ENCODE assay signal across 8 mouse cellular contexts in genomic region chr13:46735808-46736478, GRCm38 (mm10). TPM values are rescaled to one million over a fixed set of nuclear protein-coding genes. Genes with fewer than 3 reads are reported as not detected.
DNase-seq lines count a peak whose midpoint lies in the region; ATAC-seq and TF ChIP-seq lines count a peak whose summit lies in the region.

No protein-coding gene starts in this region.

- H3K4me1 ChIP-seq in hindbrain, embryonic 15.5 days (replicated peaks): peaks cover 14% of the 10 kb centered on the region
- H3K4me1 ChIP-seq in limb, embryonic 13.5 days: 0 out of 2 replicates have a peak, but pooled peaks cover 5% of the 10 kb centered on the region
- peaks cover 15% of the 10 kb centered on the region for H3K4me1 ChIP-seq in midbrain, embryonic 12.5 days
- peaks cover 5% of the 10 kb centered on the region; the same call in 1 of the 2 replicates for H3K4me1 ChIP-seq in spleen, adult 2 months (ENCODE audit: control insufficient read depth, insufficient read depth, insufficient read length)

- TF ChIP-seq POLR2A in spleen, adult 2 months (IDR thresholded peaks at IDR 0.05; ENCODE audit: low read depth, low read length): peak; percentile 39

- no peak for ATAC-seq in hindbrain, embryonic 15.5 days (ENCODE audit: low FRiP score, low read depth)
- peak; percentile 64 for ATAC-seq in limb, embryonic 13.5 days (ENCODE audit: low FRiP score, low read depth)
- ATAC-seq in midbrain, embryonic 12.5 days (ENCODE audit: low FRiP score, low read depth): no peak

- 0 out of 2 replicates have a peak, but pooled peaks cover 3% of the 10 kb centered on the region for H3K27me3 ChIP-seq in hindbrain, embryonic 15.5 days
- H3K27me3 ChIP-seq in limb, embryonic 13.5 days: no peaks in the 10 kb centered on the region
- peaks cover 17% of the 10 kb centered on the region for H3K27me3 ChIP-seq in midbrain, embryonic 12.5 days
- no peaks in the 10 kb centered on the region for H3K27me3 ChIP-seq in spleen, adult 2 months (ENCODE audit: control insufficient read depth, insufficient read depth, low read length)

- H3K9ac ChIP-seq in hindbrain, embryonic 15.5 days: peak overlapping the region; percentile 38; the same call in 1 of the 2 replicates
- H3K9ac ChIP-seq in limb, embryonic 13.5 days: peak overlapping the region; percentile 68
- H3K9ac ChIP-seq in midbrain, embryonic 12.5 days (replicated peaks): peak overlapping the region; percentile 26; the same call in 1 of the 2 replicates

- H3K4me2 ChIP-seq in hindbrain, embryonic 15.5 days: peak overlapping the region; percentile 73
- peak overlapping the region; percentile 82 for H3K4me2 ChIP-seq in limb, embryonic 13.5 days (replicated peaks)
- peak overlapping the region; percentile 72 for H3K4me2 ChIP-seq in midbrain, embryonic 12.5 days (replicated peaks)

- peak overlapping the region; percentile 91 for H3K27ac ChIP-seq in gastrocnemius, adult 2 months
- no peak overlapping the region for H3K27ac ChIP-seq in hindbrain, embryonic 15.5 days (replicated peaks)
- H3K27ac ChIP-seq in limb, embryonic 13.5 days: peak overlapping the region; percentile 33; the same call in 1 of the 2 replicates
- H3K27ac ChIP-seq in midbrain, embryonic 12.5 days (replicated peaks): no peak overlapping the region
- H3K27ac ChIP-seq in spleen, adult 2 months (ENCODE audit: insufficient read depth, low read length): peak overlapping the region; percentile 93

- no peaks in the 10 kb centered on the region for H3K36me3 ChIP-seq in hindbrain, embryonic 15.5 days
- no peaks in the 10 kb centered on the region for H3K36me3 ChIP-seq in limb, embryonic 13.5 days
- no peaks in the 10 kb centered on the region for H3K36me3 ChIP-seq in midbrain, embryonic 12.5 days
- H3K36me3 ChIP-seq in spleen, adult 2 months (ENCODE audit: control insufficient read depth, insufficient read depth, low read length): no peaks in the 10 kb centered on the region

- peak; percentile 24 to 37 for DNase-seq in cerebellum, postnatal 10 days
- no peak for DNase-seq in cerebellum, adult 11 months
- DNase-seq in cerebellum, postnatal 25 days: peak; percentile 30 to 34
- peak; percentile 68 for DNase-seq in gastrocnemius, adult 2 months
- DNase-seq in spleen, adult 2 months (ENCODE audit: low read depth in 1 of 2, low spot score in 2 of 2): peak; percentile 69 to 70

- intact Hi-C loops in gastrocnemius, adult 2 months (cut with DNase I): loop anchor here (5.0 kb wide), 1 partner anchor 41 kb away; no protein-coding TSS in a partner anchor

- peak; percentile 27; the same call in 1 of the 2 replicates for TF ChIP-seq CTCF in gastrocnemius, adult 2 months (IDR thresholded peaks at IDR 0.05)
- no peak for TF ChIP-seq CTCF in spleen, adult 2 months (IDR thresholded peaks at IDR 0.05; ENCODE audit: extremely low read depth, insufficient read depth, insufficient read length, insufficient replicate concordance)

- no peaks in the 10 kb centered on the region for H3K9me3 ChIP-seq in hindbrain, embryonic 15.5 days
- no peaks in the 10 kb centered on the region for H3K9me3 ChIP-seq in limb, embryonic 13.5 days
- H3K9me3 ChIP-seq in midbrain, embryonic 12.5 days: no peaks in the 10 kb centered on the region

- 1% methylated on average over 20 of the region's 20 CpGs for WGBS in hindbrain, embryonic 15.5 days
- WGBS in limb, embryonic 13.5 days: under 1% methylated on average over 20 of the region's 20 CpGs
- under 1% methylated on average over 20 of the region's 20 CpGs for WGBS in midbrain, embryonic 12.5 days
- WGBS in spleen, adult 2 months: under 1% methylated on average over 20 of the region's 20 CpGs

- H3K4me3 ChIP-seq in gastrocnemius, adult 2 months: peak overlapping the region; percentile 85
- peak overlapping the region; percentile 36 for H3K4me3 ChIP-seq in hindbrain, embryonic 15.5 days
- H3K4me3 ChIP-seq in limb, embryonic 13.5 days: peak overlapping the region; percentile 48
- peak overlapping the region; percentile 40 for H3K4me3 ChIP-seq in midbrain, embryonic 12.5 days
- H3K4me3 ChIP-seq in spleen, adult 2 months (ENCODE audit: extremely low read depth, insufficient read depth, insufficient read length): peak overlapping the region; percentile 56

RNA-seq across cellular contexts. Expression of gene Nup153, which starts 8.2 kb away (rescaled TPM):
- total RNA-seq in gastrocnemius, adult 2 months (2021): 10 to 100 TPM; 46.5 to 49.7 TPM
- 18.3 and 19.9 TPM in 2 replicates for polyA plus RNA-seq in hindbrain, embryonic 15.5 days (2015; fragmentation: Nextera tagmentation; extraction: Ambion mirVana)
- polyA plus RNA-seq in limb, embryonic 13.5 days (2015; fragmentation: Nextera tagmentation; extraction: Ambion mirVana): 24.0 and 24.9 TPM in 2 replicates
- 40.7 and 47.5 TPM in 2 replicates for polyA plus RNA-seq in midbrain, embryonic 12.5 days (2016; fragmentation: Nextera tagmentation; extraction: Ambion mirVana)
- 63.8 and 70.8 TPM in 2 replicates for polyA plus RNA-seq in spleen, adult 2 months (2012; rRNA removed)

Comparison
In these comparisons a context has a peak if more than half of its experiments do, and no peak if none do; other contexts are left out.
1. H3K27ac ChIP-seq: peak in gastrocnemius, adult 2 months (single experiment), limb, embryonic 13.5 days (single experiment) and spleen, adult 2 months (single experiment); none in hindbrain, embryonic 15.5 days (single experiment) and midbrain, embryonic 12.5 days (single experiment).
2. Peak in every context shown above with its lines, with median percentiles within 50 percentile points of each other: H3K4me3 ChIP-seq, H3K4me2 ChIP-seq and H3K9ac ChIP-seq.